Mouse (Mus musculus) adrenal gland (tissue): ENCODE data around the gene Atp11a.

Experiments
- intact Hi-C: fragments of 180-260 bp; cut with DNase I; formaldehyde crosslinking; loops from one replicate; pipeline ENCODE4 v1.15.1; 2025

Gene Atp11a

DNA sequence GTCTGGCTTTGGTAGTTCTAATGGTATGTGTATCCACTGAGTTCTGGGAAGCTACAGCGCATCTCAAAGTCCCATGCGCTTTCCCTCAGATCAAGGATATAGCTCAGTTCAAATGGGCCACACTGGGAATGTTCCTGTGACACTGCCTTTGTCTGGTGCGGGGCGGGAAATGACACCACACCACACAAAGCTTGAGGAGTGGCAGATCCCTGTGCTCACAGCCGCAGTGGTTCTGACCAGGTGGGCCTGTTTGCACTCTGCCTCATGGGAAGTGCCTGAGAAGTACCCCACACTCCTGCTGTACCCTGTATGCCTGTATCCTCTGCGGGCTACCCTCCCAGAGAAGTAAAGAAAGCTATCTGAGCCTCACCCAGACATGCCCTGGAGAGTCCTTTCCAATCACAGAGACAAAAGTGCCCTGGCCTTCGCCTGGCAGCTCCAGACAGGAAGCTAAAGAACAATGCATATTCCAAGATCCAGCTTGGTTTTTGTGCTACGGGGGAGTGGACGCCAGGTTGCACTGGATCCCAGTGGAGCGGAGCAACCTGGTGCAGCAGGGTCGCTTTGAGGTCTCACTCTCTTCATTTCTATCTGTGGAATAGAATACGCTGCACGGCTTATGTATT, 147.1 kb downstream of the Atp11a start:
- intact Hi-C loops = no loop called here

DNA sequence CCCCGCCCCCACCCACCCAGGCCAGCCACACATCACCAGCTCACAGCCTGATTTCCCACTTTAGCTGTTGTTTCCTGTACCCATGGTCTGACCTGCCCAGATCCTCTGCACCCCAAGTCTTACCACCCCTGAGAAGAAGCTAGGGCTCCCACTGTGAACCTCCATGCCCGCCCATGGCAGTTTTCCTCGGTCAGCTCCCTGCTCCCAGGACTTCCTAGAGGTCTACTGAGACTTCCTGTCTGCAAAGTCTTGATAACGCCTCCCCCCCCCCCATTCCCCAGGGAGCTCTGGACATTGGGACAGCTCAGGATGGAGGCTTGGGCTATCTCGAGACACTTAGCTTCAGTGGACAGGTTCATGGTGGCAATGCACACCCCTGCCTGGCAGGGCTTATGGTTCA, 148.3 kb downstream of the Atp11a start:
- intact Hi-C loops = no loop called here

DNA sequence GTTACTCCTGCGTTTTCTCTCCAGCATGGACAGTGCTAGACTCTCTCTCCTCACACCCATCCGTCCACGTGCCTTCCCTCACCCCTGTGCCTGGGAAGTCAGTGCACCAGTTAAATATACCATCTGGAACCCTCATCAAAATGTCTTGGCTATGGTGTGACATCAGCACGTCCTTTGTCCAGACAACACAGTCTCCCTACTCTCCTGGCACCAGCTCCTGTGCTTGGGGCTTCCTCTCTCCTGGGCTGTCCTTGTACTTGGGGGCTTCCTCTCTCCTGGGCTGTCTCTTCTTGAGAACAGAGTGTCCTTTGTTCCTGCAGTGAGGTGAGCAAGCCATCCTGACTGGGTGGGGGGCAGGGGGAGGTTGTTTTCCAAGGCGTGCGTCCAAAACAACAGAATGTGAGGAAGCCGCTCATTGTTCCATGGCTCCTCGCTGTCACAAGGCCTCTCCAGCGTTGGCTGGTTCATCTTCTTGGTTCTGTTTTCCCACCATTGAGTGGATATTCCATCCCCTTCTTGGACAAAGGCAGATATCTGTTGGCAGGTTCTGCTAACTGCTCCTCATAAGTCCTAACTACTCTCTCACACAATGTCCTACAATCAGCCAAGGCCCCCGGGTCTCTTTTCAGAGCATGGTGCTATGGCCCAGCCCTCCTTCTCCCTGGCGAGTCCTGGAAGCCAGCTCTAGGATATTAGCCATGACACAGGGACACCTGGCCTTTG, 148.9 kb downstream of the Atp11a start:
- intact Hi-C loops = no loop called here

DNA sequence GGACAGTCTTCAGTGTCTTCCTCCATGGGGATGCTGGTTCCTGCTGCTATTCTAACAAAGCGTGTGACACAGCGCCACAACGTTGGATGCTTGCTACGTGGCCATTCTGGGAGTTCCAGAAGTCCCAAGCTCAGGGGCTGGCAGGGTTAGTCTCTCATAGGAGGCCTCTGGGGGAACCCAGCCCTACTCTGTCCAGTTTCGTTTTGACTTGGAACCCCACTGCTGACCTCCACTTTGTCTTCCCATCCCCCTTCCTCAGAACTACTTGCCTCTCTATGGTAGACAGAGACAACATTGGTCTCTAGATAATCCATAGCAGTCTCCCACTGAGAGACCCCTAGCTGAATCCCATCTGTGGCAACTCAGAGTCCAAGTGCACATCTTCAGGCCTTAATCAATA, 149.8 kb downstream of the Atp11a start:
- intact Hi-C loops = no loop called here

DNA sequence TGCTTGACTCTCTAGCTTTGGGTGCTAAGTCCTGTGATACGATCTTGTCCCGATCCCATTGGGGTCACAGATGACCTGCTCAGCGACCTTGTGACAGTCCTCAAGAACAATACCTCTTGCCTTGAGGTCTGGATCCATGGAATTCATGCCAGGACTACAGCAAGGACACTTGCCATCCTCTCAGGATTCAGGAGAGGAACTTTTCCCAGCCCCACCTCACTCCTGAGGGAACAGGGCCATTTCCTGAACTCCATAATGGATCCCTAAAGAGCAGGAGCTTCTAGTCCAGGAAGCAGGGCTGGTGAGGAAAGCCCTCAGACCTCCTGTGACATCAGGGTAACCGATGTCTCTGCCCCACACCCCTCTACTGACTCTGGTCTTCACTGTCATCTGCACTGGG, 150.9 kb downstream of the Atp11a start:
- intact Hi-C loops = no loop called here

- intact Hi-C loops = no loop called here
These were observed 155.2 kb downstream of the Atp11a start for GRCm38 (mm10) chr8:12912011-12912410.

GRCm38 (mm10) chr8:12915187-12916006, 158.6 kb downstream of the Atp11a start:
- intact Hi-C loops = no loop called here

- intact Hi-C loops = no loop called here
These were observed 159.5 kb downstream of the Atp11a start for GRCm38 (mm10) chr8:12916156-12916900.

GRCm38 (mm10) chr8:12917029-12917428, 160.2 kb downstream of the Atp11a start:
- intact Hi-C loops = no loop called here

GRCm38 (mm10) chr8:12917831-12918230, 161.0 kb downstream of the Atp11a start:
- intact Hi-C loops = no loop called here
